Mouse (Mus musculus) G1E (cell line): ENCODE measurements around the gene Sorbs2. TPM values are rescaled to one million over a fixed set of nuclear protein-coding genes. Genes with fewer than 3 reads are reported as not detected.

Source experiments
- ATAC-seq: 2 replicates; pipeline ENCODE4 v1.8.0; 2016; ENCODE audit warnings: mild to moderate bottlenecking; ENCODE audit not compliant: insufficient number of reproducible peaks, poor library complexity, low FRiP score, severe bottlenecking; ENCODE audit errors: extremely low read depth
- DNase-seq: peaks from one replicate; pipeline ENCODE4 v3.0.0; 2012; ENCODE audit warnings: low spot score
- H3K27me3 ChIP-seq: 2 replicates; pipeline ENCODE4 v1.6.1; 2012; ENCODE audit warnings: mild to moderate bottlenecking, low read length, inconsistent platforms; ENCODE audit not compliant: insufficient read depth
- H3K36me3 ChIP-seq: replicated peaks from 2 replicates; pipeline ENCODE3; 2012; ENCODE audit warnings: mild to moderate bottlenecking, inconsistent platforms
- H3K4me1 ChIP-seq: 2 replicates; pipeline ENCODE4 v1.6.1; 2012; ENCODE audit warnings: low read depth, low read length, inconsistent platforms, mixed read lengths; ENCODE audit not compliant: insufficient read depth
- H3K4me3 ChIP-seq: 2 replicates; pipeline ENCODE4 v1.5.1; 2012; ENCODE audit warnings: low read depth, mild to moderate bottlenecking, inconsistent platforms, low read length, moderate library complexity, mixed read lengths
- H3K9me3 ChIP-seq: replicated peaks from 2 replicates; pipeline ENCODE4 v1.6.1; 2012; ENCODE audit warnings: inconsistent platforms
- CTCF ChIP-seq: IDR thresholded peaks from 2 replicates; pipeline ENCODE4 v1.5.1; 2012; ENCODE audit warnings: low read depth, low read length, inconsistent platforms, mixed read lengths
- GATA1 ChIP-seq: IDR thresholded peaks from 2 replicates; pipeline ENCODE4 v1.6.1; 2012; ENCODE audit warnings: borderline replicate concordance, low read length, inconsistent platforms, mixed read lengths
- GATA2 ChIP-seq: IDR thresholded peaks from 2 replicates; pipeline ENCODE4 v1.6.1; 2012; ENCODE audit warnings: low read depth, low read length, inconsistent platforms, borderline replicate concordance
- POLR2AphosphoS5 ChIP-seq: IDR thresholded peaks from 2 replicates; pipeline ENCODE4 v1.6.1; 2012; ENCODE audit warnings: low read depth, low read length, inconsistent platforms; ENCODE audit not compliant: insufficient replicate concordance
- TAL1 ChIP-seq: conservative IDR thresholded peaks from 2 replicates; pipeline ENCODE4 v1.6.1; 2012; ENCODE audit warnings: low read depth, low read length, inconsistent platforms, mixed read lengths
- polyA plus RNA-seq: library from polyadenylated mRNA; stranded (reverse); fragments of >175 nt; gene quantifications from 2 replicates; pipeline ENCODE4 v1.2.3, GENCODE M21; 2012
- total RNA-seq, 2 experiments: library from RNA; stranded (forward) in 1 of 2; stranded (reverse) in 1 of 2; fragments of 200-1000 nt in 1 of 2; fragments of >200 nt in 1 of 2; fragmentation: Nextera tagmentation in 1 of 2; gene quantifications; 2 replicates each; pipeline ENCODE4 v1.2.3; 2014 to 2017

Sorbs2 gene
- total and polyA plus RNA-seq, 3 experiments, result 0.49 TPM; not detected in 2

- no peaks in the 10 kb centered on the region for H3K36me3 ChIP-seq
- TF ChIP-seq TAL1 (no peak), GATA2 (no peak), POLR2AphosphoS5 (no peak), CTCF (no peak), GATA1 (no peak)
- no peaks in the 10 kb centered on the region for H3K9me3 ChIP-seq
- H3K4me1 ChIP-seq, result no peaks in the 10 kb centered on the region
- no peak for ATAC-seq
- DNase-seq, result no peak
- no peaks in the 10 kb centered on the region for H3K27me3 ChIP-seq
- H3K4me3 ChIP-seq, result no peak overlapping the region
These were observed 267.9 kb downstream of the Sorbs2 start for GRCm38 (mm10) chr8:45775481-45775880.

- H3K27me3 ChIP-seq, result no peaks in the 10 kb centered on the region
- H3K4me3 ChIP-seq, result no peak overlapping the region
- no peak for TF ChIP-seq TAL1
- no peak for TF ChIP-seq GATA1
- no peak for TF ChIP-seq GATA2
- no peak for TF ChIP-seq CTCF
- TF ChIP-seq POLR2AphosphoS5, result no peak
- DNase-seq (no peak), ATAC-seq (no peak)
- H3K4me1 ChIP-seq, result no peaks in the 10 kb centered on the region
- H3K9me3 ChIP-seq, result no peaks in the 10 kb centered on the region
- H3K36me3 ChIP-seq, result no peaks in the 10 kb centered on the region
These were observed 268.8 kb downstream of the Sorbs2 start for GRCm38 (mm10) chr8:45776366-45776765.

GRCm38 (mm10) chr8:45776977-45777376, 269.4 kb downstream of the Sorbs2 start:
- DNase-seq, result no peak
- ATAC-seq, result no peak
- no peaks in the 10 kb centered on the region for H3K4me1 ChIP-seq
- no peak overlapping the region for H3K4me3 ChIP-seq
- H3K9me3 ChIP-seq, result no peaks in the 10 kb centered on the region
- no peaks in the 10 kb centered on the region for H3K27me3 ChIP-seq
- no peak for TF ChIP-seq GATA2
- TF ChIP-seq CTCF, result no peak
- TF ChIP-seq POLR2AphosphoS5, result no peak
- no peaks in the 10 kb centered on the region for H3K36me3 ChIP-seq

- H3K27me3 ChIP-seq, result no peaks in the 10 kb centered on the region
- no peak overlapping the region for H3K4me3 ChIP-seq
- no peaks in the 10 kb centered on the region for H3K36me3 ChIP-seq
- no peaks in the 10 kb centered on the region for H3K4me1 ChIP-seq
- no peak for ATAC-seq
- DNase-seq, result no peak
- no peak for TF ChIP-seq TAL1
- no peaks in the 10 kb centered on the region for H3K9me3 ChIP-seq
These were observed 273.0 kb downstream of the Sorbs2 start for GRCm38 (mm10) chr8:45780585-45780984.

GRCm38 (mm10) chr8:45788610-45789009, 281.0 kb downstream of the Sorbs2 start:
- H3K4me1 ChIP-seq, result no peaks in the 10 kb centered on the region
- no peaks in the 10 kb centered on the region for H3K9me3 ChIP-seq
- TF ChIP-seq CTCF (no peak), POLR2AphosphoS5 (no peak), GATA1 (no peak), TAL1 (no peak), GATA2 (no peak)
- ATAC-seq (no peak), DNase-seq (no peak)
- H3K36me3 ChIP-seq, result no peaks in the 10 kb centered on the region
- H3K4me3 ChIP-seq, result no peak overlapping the region
- no peaks in the 10 kb centered on the region for H3K27me3 ChIP-seq

GRCm38 (mm10) chr8:45794847-45795246, 287.3 kb downstream of the Sorbs2 start:
- no peaks in the 10 kb centered on the region for H3K4me1 ChIP-seq
- no peaks in the 10 kb centered on the region for H3K9me3 ChIP-seq
- DNase-seq (no peak), ATAC-seq (no peak)
- H3K27me3 ChIP-seq, result no peaks in the 10 kb centered on the region
- TF ChIP-seq GATA1, result no peak
- no peak for TF ChIP-seq GATA2
- no peak for TF ChIP-seq POLR2AphosphoS5
- no peak for TF ChIP-seq TAL1
- no peaks in the 10 kb centered on the region for H3K36me3 ChIP-seq
- H3K4me3 ChIP-seq, result no peak overlapping the region

GRCm38 (mm10) chr8:45796331-45796740, 288.7 kb downstream of the Sorbs2 start:
- Histone ChIP-seq H3K36me3 (no peaks in the 10 kb centered on the region), H3K4me3 (no peak overlapping the region), H3K4me1 (no peaks in the 10 kb centered on the region), H3K27me3 (no peaks in the 10 kb centered on the region), H3K9me3 (no peaks in the 10 kb centered on the region)
- ATAC-seq (no peak), DNase-seq (no peak)
- TF ChIP-seq GATA2, result no peak
- no peak for TF ChIP-seq GATA1
- no peak for TF ChIP-seq POLR2AphosphoS5
- TF ChIP-seq CTCF, result no peak
- TF ChIP-seq TAL1, result no peak
